Mouse (Mus musculus): ENCODE measurements around the gene Pbx2. TPM values are rescaled to one million over a fixed set of nuclear protein-coding genes. Genes with fewer than 3 reads are reported as not detected.
A peak's percentile ranks its signal among the peaks of the same experiment; 100 is the strongest.
"Not testable (repeated sequence)": the region's sequence is repeated elsewhere in the genome, so short reads cannot be mapped to it uniquely, and the experiment has no call there.

Gene Pbx2
- polyA plus RNA-seq (2015; fragmentation: Nextera tagmentation; extraction: Ambion mirVana), result 6.8 and 7.5 TPM in 2 replicates

GRCm38 (mm10) chr17:34591029-34591993, at the start of gene Pbx2:
Gene Pbx2 (plus strand): TSS chr17:34591266.
- Histone ChIP-seq H3K27me3 (no peaks in the 10 kb centered on the region), H3K4me3 (peak within 1 kb of the TSS; percentile 81), H3K36me3 (peaks cover 12% of the 10 kb centered on the region), H3K9me3 (no peaks in the 10 kb centered on the region), H3K4me2 (replicated peaks) (peak within 1 kb of the TSS; percentile 86), H3K9ac (replicated peaks) (peak within 1 kb of the TSS; percentile 96), H3K4me1 (peaks cover 59% of the 10 kb centered on the region), H3K27ac (replicated peaks) (peak within 1 kb of the TSS; percentile 97)
- 1% methylated on average over 21 of the region's 21 CpGs for WGBS
- 0 out of 2 replicates have a peak, but pooled peaks have one; percentile 0 for ATAC-seq (replicated peaks)

- WGBS, result 93% methylated on average over 13 of the region's 13 CpGs
- ATAC-seq (replicated peaks); H3K4me1 ChIP-seq; H3K36me3 ChIP-seq; H3K4me2 ChIP-seq (replicated peaks); H3K4me3 ChIP-seq; H3K27me3 ChIP-seq; H3K27ac ChIP-seq (replicated peaks); H3K9me3 ChIP-seq; H3K9ac ChIP-seq (replicated peaks): not testable (repeated sequence)
Observed at GRCm38 (mm10) chr17:34543567-34543966, 47.5 kb upstream of the Pbx2 start.

- no peaks in the 10 kb centered on the region for H3K27me3 ChIP-seq
- no peak overlapping the region for H3K27ac ChIP-seq (replicated peaks)
- H3K9me3 ChIP-seq, result no peaks in the 10 kb centered on the region
- H3K4me1 ChIP-seq, result no peaks in the 10 kb centered on the region
- no peak overlapping the region for H3K4me3 ChIP-seq
- no peak overlapping the region for H3K4me2 ChIP-seq (replicated peaks)
- no peak for ATAC-seq (replicated peaks)
- no peak overlapping the region for H3K9ac ChIP-seq (replicated peaks)
- WGBS, result 78% methylated on average over 1 of the region's 1 CpGs
- no peaks in the 10 kb centered on the region for H3K36me3 ChIP-seq
Observed at GRCm38 (mm10) chr17:34546797-34547196, 44.3 kb upstream of the Pbx2 start.

- no peaks in the 10 kb centered on the region for H3K9me3 ChIP-seq
- H3K4me2 ChIP-seq (replicated peaks), result no peak overlapping the region
- WGBS, result 92% methylated on average over 4 of the region's 4 CpGs
- no peaks in the 10 kb centered on the region for H3K4me1 ChIP-seq
- H3K4me3 ChIP-seq, result no peak overlapping the region
- H3K27me3 ChIP-seq, result no peaks in the 10 kb centered on the region
- no peak for ATAC-seq (replicated peaks)
- no peaks in the 10 kb centered on the region for H3K36me3 ChIP-seq
- no peak overlapping the region for H3K27ac ChIP-seq (replicated peaks)
- no peak overlapping the region for H3K9ac ChIP-seq (replicated peaks)
Observed at GRCm38 (mm10) chr17:34547601-34548000, 43.5 kb upstream of the Pbx2 start.

- Histone ChIP-seq H3K27ac (replicated peaks) (no peak overlapping the region), H3K4me3 (no peak overlapping the region), H3K36me3 (no peaks in the 10 kb centered on the region), H3K27me3 (no peaks in the 10 kb centered on the region), H3K4me1 (no peaks in the 10 kb centered on the region), H3K9ac (replicated peaks) (no peak overlapping the region), H3K9me3 (no peaks in the 10 kb centered on the region), H3K4me2 (replicated peaks) (no peak overlapping the region)
- WGBS, result 92% methylated on average over 3 of the region's 3 CpGs
- no peak for ATAC-seq (replicated peaks)
Observed at GRCm38 (mm10) chr17:34549156-34549555, 41.9 kb upstream of the Pbx2 start.

- Histone ChIP-seq H3K4me2 (replicated peaks) (no peak overlapping the region), H3K27ac (replicated peaks) (no peak overlapping the region), H3K36me3 (no peaks in the 10 kb centered on the region), H3K4me1 (no peaks in the 10 kb centered on the region), H3K4me3 (no peak overlapping the region), H3K27me3 (no peaks in the 10 kb centered on the region), H3K9me3 (no peaks in the 10 kb centered on the region), H3K9ac (replicated peaks) (no peak overlapping the region)
- WGBS, result 83% methylated on average over 2 of the region's 2 CpGs
- no peak for ATAC-seq (replicated peaks)
Observed at GRCm38 (mm10) chr17:34549843-34550242, 41.2 kb upstream of the Pbx2 start.

- H3K27ac ChIP-seq (replicated peaks), result no peak overlapping the region
- no peaks in the 10 kb centered on the region for H3K36me3 ChIP-seq
- no peaks in the 10 kb centered on the region for H3K4me1 ChIP-seq
- no peaks in the 10 kb centered on the region for H3K9me3 ChIP-seq
- 23% methylated on average over 5 of the region's 5 CpGs for WGBS
- H3K9ac ChIP-seq (replicated peaks), result no peak overlapping the region
- no peak for ATAC-seq (replicated peaks)
- no peak overlapping the region for H3K4me2 ChIP-seq (replicated peaks)
- no peaks in the 10 kb centered on the region for H3K27me3 ChIP-seq
- no peak overlapping the region for H3K4me3 ChIP-seq
Observed at GRCm38 (mm10) chr17:34555483-34555882, 35.6 kb upstream of the Pbx2 start.

GRCm38 (mm10) chr17:34556406-34556805, 34.7 kb upstream of the Pbx2 start:
- Histone ChIP-seq H3K27me3 (no peaks in the 10 kb centered on the region), H3K27ac (replicated peaks) (no peak overlapping the region), H3K36me3 (no peaks in the 10 kb centered on the region), H3K4me2 (replicated peaks) (no peak overlapping the region), H3K9ac (replicated peaks) (no peak overlapping the region), H3K4me3 (no peak overlapping the region), H3K9me3 (no peaks in the 10 kb centered on the region), H3K4me1 (no peaks in the 10 kb centered on the region)
- no peak for ATAC-seq (replicated peaks)
- 84% methylated on average over 8 of the region's 8 CpGs for whole genome bisulfite sequencing

- Histone ChIP-seq H3K9ac (replicated peaks) (no peak overlapping the region), H3K27me3 (no peaks in the 10 kb centered on the region), H3K36me3 (no peaks in the 10 kb centered on the region), H3K9me3 (no peaks in the 10 kb centered on the region), H3K4me1 (no peaks in the 10 kb centered on the region), H3K4me2 (replicated peaks) (no peak overlapping the region), H3K4me3 (no peak overlapping the region), H3K27ac (replicated peaks) (no peak overlapping the region)
- WGBS, result 79% methylated on average over 11 of the region's 11 CpGs
- no peak for ATAC-seq (replicated peaks)
Observed at GRCm38 (mm10) chr17:34557411-34557810, 33.7 kb upstream of the Pbx2 start.

GRCm38 (mm10) chr17:34559116-34559515, 31.9 kb upstream of the Pbx2 start:
- Histone ChIP-seq H3K9ac (replicated peaks) (no peak overlapping the region), H3K27me3 (no peaks in the 10 kb centered on the region), H3K4me1 (no peaks in the 10 kb centered on the region), H3K36me3 (no peaks in the 10 kb centered on the region), H3K4me3 (no peak overlapping the region), H3K4me2 (replicated peaks) (no peak overlapping the region), H3K9me3 (no peaks in the 10 kb centered on the region), H3K27ac (replicated peaks) (no peak overlapping the region)
- WGBS, result 87% methylated on average over 7 of the region's 7 CpGs
- ATAC-seq (replicated peaks), result no peak

- 33% methylated on average over 15 of the region's 15 CpGs for WGBS
- H3K36me3 ChIP-seq, result no peaks in the 10 kb centered on the region
- H3K4me2 ChIP-seq (replicated peaks), result no peak overlapping the region
- no peak overlapping the region for H3K4me3 ChIP-seq
- no peaks in the 10 kb centered on the region for H3K9me3 ChIP-seq
- no peak overlapping the region for H3K27ac ChIP-seq (replicated peaks)
- no peak overlapping the region for H3K9ac ChIP-seq (replicated peaks)
- no peaks in the 10 kb centered on the region for H3K27me3 ChIP-seq
- no peak for ATAC-seq (replicated peaks)
- H3K4me1 ChIP-seq, result no peaks in the 10 kb centered on the region
Observed at GRCm38 (mm10) chr17:34559895-34560294, 31.2 kb upstream of the Pbx2 start.

- H3K9ac ChIP-seq (replicated peaks), result no peak overlapping the region
- no peak overlapping the region for H3K4me2 ChIP-seq (replicated peaks)
- ATAC-seq (replicated peaks), result no peak
- no peaks in the 10 kb centered on the region for H3K36me3 ChIP-seq
- H3K4me1 ChIP-seq, result no peaks in the 10 kb centered on the region
- H3K27me3 ChIP-seq, result no peaks in the 10 kb centered on the region
- WGBS, result 92% methylated on average over 6 of the region's 6 CpGs
- no peaks in the 10 kb centered on the region for H3K9me3 ChIP-seq
- no peak overlapping the region for H3K27ac ChIP-seq (replicated peaks)
- H3K4me3 ChIP-seq, result no peak overlapping the region
Observed at GRCm38 (mm10) chr17:34560438-34560837, 30.6 kb upstream of the Pbx2 start.

Data from forebrain, embryonic 15.5 days (tissue).